Comparison of ENCODE assay signal across 18 mouse cellular contexts in the genomic region with DNA sequence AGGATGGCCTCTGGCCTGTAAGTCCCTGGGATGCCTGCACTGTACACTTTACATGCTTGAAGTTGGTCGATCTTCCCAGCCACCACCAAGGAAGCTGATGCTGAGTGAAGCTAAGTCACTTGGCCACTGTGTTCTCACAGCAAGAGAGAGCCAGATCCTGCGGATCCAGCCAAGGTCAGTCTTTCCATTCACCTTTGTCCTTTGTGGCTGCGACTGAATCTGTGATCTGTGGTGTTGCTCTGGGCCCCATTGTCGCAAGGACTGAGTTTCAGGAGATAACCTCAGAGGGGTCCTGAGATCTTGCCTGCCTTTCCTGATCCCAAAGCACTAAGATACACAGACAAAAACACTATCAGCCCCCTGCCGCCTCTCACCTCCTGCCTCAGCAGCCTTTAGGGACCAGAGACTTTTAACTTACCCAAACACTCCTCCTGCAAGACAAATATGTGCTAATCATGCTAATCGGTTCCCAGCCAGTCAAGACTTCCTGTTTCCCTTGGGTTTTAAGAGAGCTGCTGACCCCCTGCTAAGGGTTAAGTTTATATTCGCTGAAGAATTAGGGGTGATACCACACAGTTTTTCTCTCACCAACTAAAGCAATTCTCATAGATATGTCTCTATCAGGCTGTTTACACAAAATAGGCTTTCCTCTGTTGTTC.
DNase-seq lines count a peak whose midpoint lies in the region; ATAC-seq and TF ChIP-seq lines count a peak whose summit lies in the region.
"Had no signal": no experiment of that assay in that cellular context is flagged by ENCODE, and none has a peak within 500 bp of the region (broad histone marks: within the 10 kb centered on the region; RNA-seq: fewer than 3 reads in every experiment).

No protein-coding gene starts in this region.

- no peak overlapping the region for H3K4me2 ChIP-seq in lung, embryonic 14.5 days
- no peak overlapping the region for H3K4me2 ChIP-seq in intestine, embryonic 16.5 days (ENCODE audit: low read depth, low read length)
- H3K4me2 ChIP-seq: hindbrain, embryonic 13.5 days; midbrain, embryonic 13.5 days; stomach, embryonic 15.5 days had no signal

- no peak overlapping the region for H3K9ac ChIP-seq in lung, embryonic 14.5 days
- H3K9ac ChIP-seq in intestine, embryonic 16.5 days (ENCODE audit: low read depth, low read length) = no peak overlapping the region
- H3K9ac ChIP-seq: hindbrain, embryonic 13.5 days; liver, embryonic 14.5 days; midbrain, embryonic 13.5 days; stomach, embryonic 15.5 days had no signal

- 0 out of 2 replicates have a peak, but pooled peaks cover 4% of the 10 kb centered on the region for H3K4me1 ChIP-seq in lung, embryonic 14.5 days (ENCODE audit: insufficient read depth)
- H3K4me1 ChIP-seq in lung, adult 2 months (ENCODE audit: control insufficient read depth, insufficient read depth, low read length) = peaks cover under 1% of the 10 kb centered on the region
- no peaks in the 10 kb centered on the region for H3K4me1 ChIP-seq in intestine, embryonic 16.5 days (ENCODE audit: control insufficient read depth, insufficient read depth, low read length)

- no peaks in the 10 kb centered on the region for H3K27me3 ChIP-seq in lung, embryonic 14.5 days (ENCODE audit: insufficient read depth, low read length)
- no peaks in the 10 kb centered on the region for H3K27me3 ChIP-seq in intestine, embryonic 16.5 days (replicated peaks; ENCODE audit: control insufficient read depth, insufficient read depth, low read length)
- H3K27me3 ChIP-seq: hindbrain, embryonic 13.5 days; midbrain, embryonic 13.5 days; stomach, embryonic 15.5 days had no signal

- ATAC-seq in lung, embryonic 14.5 days (ENCODE audit: insufficient read depth) = no peak
- ATAC-seq in intestine, embryonic 16.5 days = no peak
- ATAC-seq: intestine, postnatal 0 days; midbrain, embryonic 13.5 days had no signal

- 0 out of 2 replicates have a peak overlapping the region, but pooled peaks have one; percentile 6 for H3K27ac ChIP-seq in lung, embryonic 14.5 days (ENCODE audit: low read depth)
- H3K27ac ChIP-seq in intestine, embryonic 16.5 days (ENCODE audit: low read length) = no peak overlapping the region
- H3K27ac ChIP-seq: hindbrain, embryonic 13.5 days; liver, embryonic 14.5 days; midbrain, embryonic 13.5 days; stomach, embryonic 15.5 days had no signal

- DNase-seq in adrenal gland, adult 2 months = peak; percentile 27
- no peak for DNase-seq in adrenal gland, postnatal 10 days
- peak; percentile 20 for DNase-seq in kidney, adult 18-20 months
- no peak for DNase-seq in kidney, adult 11 months
- DNase-seq in lung, embryonic 14.5 days = no peak
- DNase-seq in lung, adult 2 months = no peak
- DNase-seq in yolk sac, embryonic 10.5 days (ENCODE audit: low spot score) = peak; percentile 31
- DNase-seq: cerebellum, postnatal 14 days; gastrocnemius, postnatal 25 days; lung, postnatal 36 days; spleen, adult 18-20 months; thymus, postnatal 14 days had no signal

- 15% methylated on average over 7 of the region's 7 CpGs for WGBS in lung, embryonic 14.5 days
- 34% methylated on average over 7 of the region's 7 CpGs for WGBS in lung, adult 2 months
- 34% methylated on average over 7 of the region's 7 CpGs for WGBS in intestine, embryonic 16.5 days

- TF ChIP-seq POLR2A in lung, adult 2 months (IDR thresholded peaks at IDR 0.05; ENCODE audit: borderline replicate concordance, extremely low read depth, low read depth, low read length) = no peak

- no peak overlapping the region for H3K4me3 ChIP-seq in lung, embryonic 14.5 days (ENCODE audit: low read depth, low read length)
- H3K4me3 ChIP-seq in lung, adult 2 months (replicated peaks; ENCODE audit: extremely low read depth, low read depth, low read length) = no peak overlapping the region
- H3K4me3 ChIP-seq in intestine, embryonic 16.5 days (ENCODE audit: low read length) = no peak overlapping the region
- H3K4me3 ChIP-seq: hindbrain, embryonic 13.5 days; midbrain, embryonic 13.5 days; stomach, embryonic 15.5 days had no signal

- H3K36me3 ChIP-seq in lung, embryonic 14.5 days (ENCODE audit: insufficient read depth) = no peaks in the 10 kb centered on the region
- no peaks in the 10 kb centered on the region for H3K36me3 ChIP-seq in intestine, embryonic 16.5 days (ENCODE audit: control insufficient read depth, insufficient read depth, low read length)
- H3K36me3 ChIP-seq: hindbrain, embryonic 13.5 days; midbrain, embryonic 13.5 days; stomach, embryonic 15.5 days had no signal

- TF ChIP-seq CTCF in lung, embryonic 14.5 days (IDR thresholded peaks at IDR 0.05; ENCODE audit: low read depth) = no peak
- no peak for TF ChIP-seq CTCF in lung, adult 2 months (IDR thresholded peaks at IDR 0.05; ENCODE audit: insufficient read depth, low read length)

- H3K9me3 ChIP-seq in lung, embryonic 14.5 days (ENCODE audit: low read depth, low read length) = no peaks in the 10 kb centered on the region
- no peaks in the 10 kb centered on the region for H3K9me3 ChIP-seq in intestine, embryonic 16.5 days (ENCODE audit: control insufficient read depth, low read length)
- H3K9me3 ChIP-seq: hindbrain, embryonic 13.5 days; midbrain, embryonic 13.5 days; stomach, embryonic 15.5 days had no signal

Comparison
In these comparisons a context has a peak if more than half of its experiments do, and no peak if none do; other contexts are left out.
1. DNase-seq: peak in adrenal gland, adult 2 months (single experiment), kidney, adult 18-20 months (single experiment) and yolk sac, embryonic 10.5 days (single experiment); none in adrenal gland, postnatal 10 days (single experiment), kidney, adult 11 months (single experiment), lung, embryonic 14.5 days (single experiment) and lung, adult 2 months (single experiment).